Mouse (Mus musculus) neutrophil, adult 5-6 weeks (primary cell): ENCODE results near the gene Pak7. TPM values are rescaled to one million over a fixed set of nuclear protein-coding genes. Genes with fewer than 3 reads are reported as not detected.

Experiments
- ATAC-seq: fragments of 151-379, 151-347 bp; 2 replicates; pipeline ENCODE4 v1.8.0; 2017; ENCODE audit warnings: mild to moderate bottlenecking, moderate TSS enrichment; ENCODE audit not compliant: insufficient number of reproducible peaks, poor library complexity, low FRiP score, severe bottlenecking; ENCODE audit errors: extremely low read depth
- total RNA-seq: library from RNA; stranded (forward); fragments of 200-1000 nt; gene quantifications from 2 replicates; pipeline ENCODE4 v1.2.3, GENCODE M21; 2017

The Pak7 gene
- total RNA-seq, 1 experiment from 2014 or later = not detected

DNA sequence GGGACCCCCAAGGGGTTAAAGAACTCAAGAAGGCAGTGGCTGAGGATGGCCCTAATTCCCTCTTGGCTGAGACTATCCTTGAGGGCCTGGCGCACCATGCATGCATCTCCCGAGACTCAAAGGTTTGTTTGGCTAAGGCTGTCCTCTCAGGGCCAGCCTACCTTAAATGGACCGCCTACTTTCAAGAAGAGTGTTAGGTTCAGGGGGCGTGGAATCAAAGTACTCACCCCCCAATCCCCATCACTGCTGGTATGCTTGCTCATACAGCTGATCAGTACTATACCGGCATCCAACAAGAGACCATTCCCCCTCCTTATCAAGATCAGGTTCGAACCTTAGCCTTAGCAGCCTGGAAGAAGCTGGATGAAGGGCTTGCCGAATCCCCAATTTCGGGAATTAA, 156.5 kb downstream of the Pak7 start:
- no peak for ATAC-seq

DNA sequence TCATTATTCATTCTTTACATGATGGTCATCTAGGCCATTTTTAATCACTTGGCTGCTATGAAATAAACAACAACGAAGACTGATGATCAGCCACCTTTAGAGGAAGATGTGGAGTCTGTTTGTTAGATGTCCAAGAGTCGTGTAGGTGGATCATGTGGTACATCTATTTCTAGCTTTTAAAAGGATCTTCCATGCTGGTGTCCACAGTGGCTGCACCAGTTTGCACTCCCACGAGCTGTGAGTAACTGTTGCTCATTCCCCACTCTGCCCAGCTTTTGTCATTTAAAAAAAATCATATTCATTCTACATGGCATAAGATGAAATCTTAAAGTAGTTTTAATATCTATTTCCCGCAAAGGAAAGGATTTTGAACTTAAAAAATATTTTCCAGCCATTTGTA, 183.7 kb downstream of the Pak7 start:
- ATAC-seq = no peak

DNA sequence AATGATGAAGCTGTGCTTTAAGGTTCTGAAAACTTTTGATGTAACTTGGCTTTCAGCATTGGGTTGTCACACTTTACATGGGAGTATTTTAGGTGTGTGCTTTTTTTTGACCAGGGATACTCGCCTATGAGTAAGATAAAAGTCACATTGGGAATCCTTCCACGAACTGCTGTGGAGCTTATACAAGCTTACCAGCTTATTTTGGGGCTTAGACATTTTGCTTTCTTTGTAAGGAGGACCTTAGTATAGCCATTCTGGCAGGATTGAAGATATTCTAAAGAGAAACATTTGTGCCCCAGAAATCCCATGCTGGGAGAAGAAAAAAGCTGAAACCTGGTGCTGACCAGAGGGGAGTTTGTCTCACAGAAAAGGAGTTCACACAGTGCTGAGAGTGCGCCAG, 212.7 kb downstream of the Pak7 start:
- ATAC-seq = no peak

DNA sequence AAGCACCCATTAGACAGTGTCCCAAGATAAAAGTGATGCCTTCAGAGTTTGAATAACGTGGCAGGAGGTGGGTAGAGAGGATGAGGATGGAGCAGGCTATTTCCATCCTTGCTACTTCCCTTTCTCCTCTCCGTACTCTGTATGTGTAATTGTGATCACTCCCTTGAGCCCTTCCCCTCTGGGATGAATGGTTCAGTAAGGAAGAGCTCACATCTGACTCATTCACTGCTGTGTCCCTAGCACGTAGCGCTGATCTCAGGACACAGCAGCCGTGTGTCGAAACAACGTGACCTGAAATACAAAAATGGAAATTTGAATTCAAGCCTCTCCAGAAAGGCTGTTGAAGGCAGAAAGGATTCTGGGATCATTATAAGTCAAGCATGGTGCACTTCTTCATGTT, 237.0 kb downstream of the Pak7 start:
- no peak for ATAC-seq

DNA sequence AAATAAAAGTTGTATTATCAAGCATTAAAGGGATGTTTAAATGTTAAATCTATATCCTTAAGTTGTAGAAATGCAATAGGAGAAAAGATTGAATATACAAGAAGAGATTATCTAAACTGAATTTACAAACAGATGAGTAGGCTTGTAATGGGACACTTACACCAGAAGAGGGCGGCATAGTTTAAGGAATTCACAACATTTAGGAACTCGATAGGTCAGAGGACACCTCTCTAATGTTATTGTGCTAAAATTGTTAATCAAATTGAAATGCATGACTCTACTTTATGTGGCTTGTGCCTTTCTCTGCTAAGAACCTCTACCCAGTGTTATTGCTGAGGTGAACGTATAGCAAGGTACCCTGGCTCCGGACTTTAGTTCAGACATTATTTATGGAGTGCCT, 238.2 kb downstream of the Pak7 start:
- no peak for ATAC-seq

DNA sequence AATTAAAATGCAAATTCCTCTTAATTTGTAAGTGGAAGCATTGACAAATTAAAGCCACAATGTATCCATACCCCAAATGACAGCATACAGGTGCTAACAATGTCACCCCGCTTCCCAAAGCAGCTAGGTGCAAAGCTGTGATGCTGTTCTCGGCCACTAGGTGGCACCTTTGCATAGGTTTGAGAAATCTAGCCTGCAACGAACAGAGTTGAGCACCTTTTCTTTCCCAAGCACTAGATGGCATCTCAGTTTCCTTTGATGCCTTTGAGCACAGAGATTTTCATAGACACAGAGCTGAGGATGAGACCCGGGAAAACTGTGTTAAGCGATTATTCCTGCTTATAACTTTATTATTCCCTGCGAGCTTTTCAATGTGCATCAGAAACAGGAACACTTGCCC, 238.8 kb downstream of the Pak7 start:
- ATAC-seq = 0 out of 2 replicates have a peak, but pooled peaks have one; percentile 30

DNA sequence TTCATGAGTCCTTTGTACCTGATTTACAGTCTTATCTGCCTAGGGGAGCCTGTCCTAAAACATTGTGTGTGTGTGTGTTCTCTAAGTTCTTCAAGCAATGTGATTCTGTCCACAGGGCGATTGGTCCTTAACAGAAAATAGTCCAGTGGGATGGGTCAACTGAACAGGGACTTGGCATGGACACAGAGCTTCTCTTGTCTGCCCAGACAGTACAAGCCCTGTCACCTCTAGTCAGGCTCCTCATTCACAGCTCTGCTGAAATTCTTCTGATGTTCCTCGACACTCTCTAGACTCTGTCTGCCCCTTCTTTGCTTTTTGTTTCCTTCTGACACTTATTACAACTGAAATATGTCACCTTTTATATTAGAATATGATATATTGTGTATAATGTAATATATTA, 247.0 kb downstream of the Pak7 start:
- no peak for ATAC-seq

DNA sequence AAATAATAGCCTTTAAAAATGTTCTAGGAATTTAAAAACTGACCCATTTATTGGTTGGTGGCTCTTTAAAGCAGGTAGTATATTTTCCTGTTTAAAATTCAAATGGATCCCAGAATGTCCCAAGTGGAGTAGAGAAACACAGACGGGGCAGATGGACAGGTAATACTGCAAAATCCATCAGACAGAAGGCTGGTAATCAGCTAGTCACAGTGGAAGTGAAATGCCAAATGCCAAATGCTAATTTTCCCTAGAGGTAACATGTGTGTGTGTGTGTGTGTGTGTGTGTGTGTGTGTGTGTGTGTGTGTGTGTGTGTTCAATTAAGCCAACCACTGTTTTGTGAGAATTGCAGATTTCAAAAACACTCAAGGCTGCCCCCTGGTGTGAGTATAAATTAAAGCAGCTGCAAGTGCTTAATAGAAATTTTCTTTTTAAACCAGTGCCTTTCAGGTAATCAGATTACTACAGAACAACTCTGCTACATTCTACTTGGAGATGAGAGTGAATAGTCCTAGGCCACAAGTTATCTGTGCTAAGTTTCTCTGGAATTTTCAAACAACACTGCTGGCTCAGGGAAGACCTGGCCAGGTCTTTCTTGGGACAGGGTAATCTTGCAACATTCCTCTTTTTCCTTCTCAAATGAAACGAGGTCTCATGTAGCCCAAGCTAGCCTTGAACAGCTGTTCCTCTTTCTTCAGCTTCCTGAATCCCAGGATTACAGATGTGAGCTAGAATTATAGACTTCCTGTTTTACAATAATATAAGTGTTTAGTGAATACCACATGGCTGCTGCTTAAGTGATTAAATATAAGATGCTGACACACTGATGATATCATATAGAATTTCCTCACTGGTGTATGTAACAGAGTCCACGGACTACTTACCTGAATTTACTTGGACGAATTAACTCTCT, 248.4 kb downstream of the Pak7 start:
- no peak for ATAC-seq

DNA sequence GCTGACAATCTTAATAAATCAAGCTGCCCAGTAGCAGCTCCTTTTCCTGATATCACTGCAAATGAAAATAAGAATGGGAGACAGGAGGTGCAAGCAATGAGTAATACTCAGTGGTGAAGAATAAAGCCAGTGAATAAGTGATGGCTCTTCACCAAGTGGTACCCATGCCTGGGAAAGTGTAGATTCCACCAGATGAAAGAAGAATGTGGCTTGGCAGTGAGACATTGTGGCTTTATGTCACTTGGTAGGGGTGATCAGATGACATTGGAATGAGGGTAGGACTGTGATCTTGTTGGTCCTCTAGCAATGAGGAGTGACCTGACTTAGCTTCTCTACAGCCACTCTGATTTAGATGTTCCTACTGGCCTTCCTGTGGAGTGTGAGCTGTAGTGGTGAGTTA, 249.3 kb downstream of the Pak7 start:
- ATAC-seq = no peak

DNA sequence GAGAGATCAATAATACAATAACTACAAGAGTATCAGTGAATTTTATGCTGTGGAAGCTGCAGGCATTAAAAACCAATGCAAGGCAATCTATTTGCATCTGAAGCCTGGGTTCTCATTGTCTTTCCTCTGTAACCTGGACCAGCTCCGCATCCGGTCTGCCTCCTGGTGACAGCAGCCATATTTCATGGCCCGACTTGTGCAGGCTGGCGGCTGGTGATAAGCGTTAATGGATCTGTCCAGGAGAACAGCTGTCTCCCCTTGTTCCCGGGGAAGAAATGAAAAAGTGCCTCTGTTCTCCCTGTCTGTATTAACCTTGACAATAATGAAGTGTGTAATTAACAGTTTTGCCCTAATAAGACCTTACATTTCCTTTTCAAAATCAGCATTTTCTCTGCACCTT, 265.9 kb downstream of the Pak7 start:
- no peak for ATAC-seq

DNA sequence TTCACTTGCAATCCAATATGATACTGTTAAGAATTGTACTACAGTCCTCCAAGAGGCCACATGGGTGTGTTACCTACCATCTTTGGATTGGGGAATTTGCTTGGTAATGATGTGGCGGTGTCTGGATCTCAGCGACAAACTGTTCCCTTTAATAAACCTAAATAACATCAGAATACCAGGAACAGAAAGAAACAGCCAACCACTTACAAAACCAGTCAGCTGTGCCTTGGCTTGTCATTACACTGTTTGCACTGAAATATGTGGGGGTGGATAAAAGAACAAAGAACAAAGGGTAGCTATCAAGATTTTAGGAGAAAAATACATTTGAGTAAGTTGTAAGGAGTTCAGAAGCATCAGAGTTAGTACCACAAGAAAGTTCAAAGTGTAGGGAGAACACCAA, 269.8 kb downstream of the Pak7 start:
- no peak for ATAC-seq

DNA sequence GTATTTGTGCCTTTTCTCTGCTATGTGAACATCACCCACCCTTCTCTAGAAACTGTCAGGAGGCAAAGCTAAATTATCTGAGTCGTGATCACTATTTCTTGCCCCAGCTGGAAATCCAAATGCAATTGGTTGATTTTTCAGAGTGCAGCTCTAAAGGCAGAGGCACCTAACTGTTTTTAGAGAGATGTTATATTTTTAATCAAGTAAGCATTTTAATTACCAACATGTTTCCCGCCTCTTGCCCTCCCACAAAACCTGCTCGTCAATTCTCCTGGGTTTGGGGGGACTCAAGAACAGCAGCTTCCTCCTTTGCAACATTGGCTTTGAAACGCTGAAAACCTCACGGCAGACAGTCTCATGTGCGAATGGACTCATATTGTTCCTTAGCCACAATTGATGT, 274.4 kb downstream of the Pak7 start:
- ATAC-seq = no peak

DNA sequence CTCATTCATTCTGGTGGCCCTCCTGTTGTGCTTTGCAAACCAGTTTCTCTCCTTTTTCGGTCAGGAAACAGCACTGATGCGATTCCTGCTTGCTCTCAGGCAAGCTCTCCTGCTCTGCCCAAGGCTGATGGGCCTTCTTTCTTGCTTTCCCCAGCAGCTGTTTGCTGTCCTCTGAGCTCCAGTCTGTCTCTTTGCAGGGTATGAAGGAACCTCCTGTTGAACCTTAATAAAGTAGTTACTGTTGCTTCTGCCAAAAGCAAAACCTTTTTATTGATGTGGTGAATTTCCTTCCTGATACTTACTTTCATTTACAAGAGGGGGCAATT, 278.8 kb downstream of the Pak7 start:
- no peak for ATAC-seq

DNA sequence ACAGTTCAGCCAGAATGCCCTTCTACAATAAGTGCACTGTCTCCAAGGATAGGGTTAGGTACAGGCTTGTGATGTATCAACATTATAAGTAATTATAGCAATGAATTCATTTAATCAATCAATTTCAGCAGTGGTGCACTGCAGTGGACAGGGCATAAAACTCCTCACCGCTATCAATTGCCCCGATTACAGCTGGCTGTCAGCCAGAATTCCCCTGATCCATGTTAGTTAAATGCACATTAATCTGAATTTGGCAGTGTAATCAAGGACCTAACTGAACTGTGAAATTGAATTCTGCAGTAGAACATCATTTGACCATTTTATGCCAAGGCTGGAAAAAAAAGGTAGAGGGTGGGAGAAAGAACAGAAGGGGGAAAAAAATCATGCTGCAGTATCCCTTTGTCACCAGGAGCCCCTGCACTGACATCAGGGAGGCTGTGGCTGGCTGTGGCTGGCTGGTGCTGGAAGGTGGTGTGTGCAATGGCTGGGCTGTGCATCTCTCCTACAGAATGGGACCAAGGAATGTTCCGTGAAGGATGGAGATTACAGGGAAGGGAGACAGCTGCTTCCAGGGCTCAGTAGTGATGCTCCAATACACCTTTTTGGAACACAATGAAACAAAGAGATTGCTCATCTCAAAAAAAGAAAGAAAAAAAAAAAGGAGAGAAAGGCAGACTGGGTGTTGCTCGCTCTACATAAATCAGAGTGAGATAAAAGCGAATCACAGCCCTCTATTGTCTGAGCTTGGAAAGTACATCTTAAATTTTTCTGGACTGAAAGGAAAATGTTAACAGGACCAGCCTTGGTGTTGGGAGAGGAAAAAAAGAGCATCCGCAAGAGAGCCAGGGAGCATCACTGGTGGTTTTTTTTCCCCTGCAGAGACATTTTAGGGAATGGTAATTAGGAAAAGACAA, 279.4 kb downstream of the Pak7 start:
- ATAC-seq = no peak

DNA sequence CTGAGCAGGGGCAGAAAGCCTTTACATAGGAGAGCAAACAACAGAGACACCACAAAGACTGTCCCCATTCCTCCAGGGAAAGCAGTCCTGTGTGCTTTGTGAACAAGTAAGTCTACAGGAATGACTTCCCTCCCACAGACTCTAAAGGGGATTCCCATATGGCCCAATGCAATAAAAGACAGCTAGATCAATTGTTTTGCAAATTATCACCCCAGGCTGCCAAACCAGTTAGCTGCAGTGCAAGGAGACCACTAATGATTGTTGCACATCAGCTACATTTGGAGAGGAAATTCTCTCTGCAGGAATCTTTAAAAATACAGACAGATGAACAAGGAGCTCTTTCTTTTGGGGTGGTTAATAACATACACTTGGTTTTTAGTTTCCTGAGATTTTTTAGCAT, 280.2 kb downstream of the Pak7 start:
- no peak for ATAC-seq

DNA sequence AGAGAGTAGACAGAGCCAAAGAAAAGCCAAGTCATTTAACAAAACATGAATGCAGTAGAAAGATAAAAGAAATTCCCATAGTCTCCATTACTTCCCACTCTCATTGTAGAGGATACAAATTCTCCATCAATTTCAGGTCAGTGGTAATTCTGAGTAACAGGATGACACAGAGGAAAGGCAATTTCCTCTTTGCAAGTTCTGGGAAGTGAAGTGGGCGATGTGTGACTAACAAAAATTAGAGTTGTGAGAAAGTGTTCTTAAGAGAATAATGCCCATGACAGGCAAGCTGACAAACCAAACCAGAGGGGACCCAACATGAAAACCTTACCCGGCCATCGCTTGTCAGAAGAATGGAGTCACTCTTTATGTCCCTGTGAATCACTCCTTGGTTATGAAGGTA, 290.6 kb downstream of the Pak7 start:
- ATAC-seq = no peak

DNA sequence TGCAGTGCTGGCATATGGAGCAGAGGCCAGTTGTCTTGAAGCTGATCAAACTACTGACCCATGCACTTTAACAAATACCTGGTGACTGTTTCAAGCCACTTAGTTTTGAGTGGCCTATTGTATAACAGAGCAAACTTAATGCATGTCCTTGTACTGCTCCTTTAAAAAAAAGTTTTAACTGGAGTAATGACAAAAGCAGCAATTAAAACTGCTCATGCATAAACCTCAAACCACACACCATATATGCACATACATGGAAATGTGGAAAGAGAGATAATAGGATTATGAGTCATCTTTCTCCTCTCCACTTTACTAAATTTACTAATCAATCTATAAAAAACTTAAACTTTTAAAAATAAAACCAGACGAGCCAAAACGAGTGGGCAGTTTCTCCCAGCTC, 291.8 kb downstream of the Pak7 start:
- no peak for ATAC-seq

DNA sequence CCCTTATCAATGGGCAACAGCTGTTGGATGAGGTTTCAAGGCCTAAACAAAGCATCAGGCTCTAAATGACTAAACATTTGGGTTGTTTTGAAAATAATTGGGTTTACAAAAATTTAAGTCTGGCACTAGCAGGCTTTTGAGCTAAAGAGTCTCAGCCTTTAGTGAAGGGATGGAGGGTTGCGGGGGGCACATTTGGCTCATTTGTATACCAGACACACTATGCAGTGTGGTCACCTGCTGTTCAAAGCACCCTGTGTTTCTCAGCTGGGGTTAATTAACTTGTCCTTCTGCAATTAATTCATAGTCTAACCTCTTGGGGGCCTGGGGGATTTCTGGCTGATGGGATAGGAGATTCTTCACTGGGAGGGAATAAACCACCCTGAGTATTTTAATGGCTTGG, 323.4 kb downstream of the Pak7 start:
- no peak for ATAC-seq

DNA sequence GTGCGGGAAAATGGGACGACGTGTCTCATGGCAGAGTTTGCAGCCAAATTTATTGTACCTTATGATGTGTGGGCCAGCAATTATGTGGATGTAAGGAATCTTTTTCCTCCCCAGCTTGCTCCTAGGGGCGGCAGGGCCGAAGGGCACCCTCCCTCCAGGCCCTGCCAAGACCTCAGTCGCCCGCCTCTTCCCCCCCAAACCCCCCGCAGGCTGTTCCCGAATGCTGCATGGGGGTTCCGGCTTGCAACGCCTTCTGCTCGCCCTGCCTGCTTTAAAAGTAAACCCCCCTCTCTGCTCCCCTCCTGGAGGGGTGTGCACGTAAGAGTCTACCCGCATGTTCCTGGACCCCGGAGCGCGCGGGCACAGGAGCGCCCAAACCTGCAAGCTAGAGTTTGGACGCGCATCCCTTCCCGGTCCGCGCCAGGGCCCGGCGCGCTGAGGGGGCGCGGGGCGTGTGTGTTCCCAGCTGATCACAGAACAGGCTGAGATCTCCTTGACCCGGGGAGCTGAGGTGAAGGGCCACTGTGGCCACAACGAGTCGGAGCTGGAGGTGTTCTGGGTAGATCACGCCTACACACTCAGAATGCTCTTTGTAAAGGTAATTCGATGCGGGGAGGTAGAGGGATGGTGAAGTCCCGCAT, 328.6 kb downstream of the Pak7 start:
- no peak for ATAC-seq

DNA sequence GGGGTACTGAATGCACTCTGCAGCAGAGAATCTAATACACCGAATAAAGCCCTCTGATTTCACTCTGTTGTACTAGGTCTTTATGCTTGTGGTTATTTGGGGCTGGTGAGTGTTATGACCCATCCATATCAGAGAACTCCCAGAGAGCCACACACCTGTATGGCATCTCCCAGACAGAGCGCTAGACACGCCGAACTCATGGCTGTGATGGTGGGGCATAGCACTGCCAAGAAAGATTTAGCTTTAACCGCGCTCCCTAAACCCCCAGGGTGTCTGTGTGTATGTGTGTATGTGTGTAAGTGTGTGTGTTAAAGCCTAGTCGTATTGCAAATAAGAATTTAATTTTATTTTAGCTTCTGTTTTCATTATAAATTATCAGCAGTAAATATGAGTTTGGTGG, 329.4 kb downstream of the Pak7 start:
- ATAC-seq = no peak
